Mouse (Mus musculus) stomach, postnatal 0 days (tissue): ENCODE data around the gene Igdcc3. TPM values are rescaled to one million over a fixed set of nuclear protein-coding genes. Genes with fewer than 3 reads are reported as not detected.

Experiments used
- ATAC-seq: fragments of 200-750 bp; cut with Nextera tagmentation; 2 replicates; pipeline ENCODE4 v1.8.0; 2017; ENCODE audit not compliant: low FRiP score, low TSS enrichment
- DNase-seq: peaks from one replicate; pipeline ENCODE4 v3.0.0-alpha.2; 2016; ENCODE audit warnings: low spot score
- H3K27ac ChIP-seq: fragments of 300-500 bp; sonication (generic); replicated peaks from 2 replicates; pipeline ENCODE4 v1.5.1; 2014; ENCODE audit warnings: mild to moderate bottlenecking, control low read depth
- H3K27me3 ChIP-seq: fragments of 300-500 bp; sonication (generic); 2 replicates; pipeline ENCODE4 v1.6.1; 2014; ENCODE audit warnings: low read length; ENCODE audit not compliant: control insufficient read depth, insufficient read depth
- H3K36me3 ChIP-seq: fragments of 300-500 bp; sonication (generic); 2 replicates; pipeline ENCODE4 v1.6.1; 2014; ENCODE audit warnings: low read length, mixed read lengths; ENCODE audit not compliant: control insufficient read depth, insufficient read depth
- H3K4me1 ChIP-seq: fragments of 300-500 bp; sonication (generic); replicated peaks from 2 replicates; pipeline ENCODE4 v1.6.1; 2014; ENCODE audit warnings: antibody characterized with exemption; ENCODE audit not compliant: control insufficient read depth, insufficient read depth
- H3K4me2 ChIP-seq: fragments of 300-500 bp; sonication (generic); replicated peaks from 2 replicates; pipeline ENCODE4 v1.6.1; 2014; ENCODE audit warnings: low read depth, mild to moderate bottlenecking, control low read depth, moderate library complexity
- H3K4me3 ChIP-seq: fragments of 300-500 bp; sonication (generic); 2 replicates; pipeline ENCODE4 v1.5.1; 2014; ENCODE audit warnings: low read depth, low read length, control low read depth
- H3K9ac ChIP-seq: fragments of 300-500 bp; sonication (generic); 2 replicates; pipeline ENCODE4 v1.6.1; 2014; ENCODE audit warnings: mild to moderate bottlenecking, low read length, control low read depth, mixed read lengths
- H3K9me3 ChIP-seq: fragments of 300-500 bp; sonication (generic); 2 replicates; pipeline ENCODE4 v1.6.1; 2016; ENCODE audit warnings: low read length; ENCODE audit not compliant: control insufficient read depth
- CTCF ChIP-seq: IDR thresholded peaks from 2 replicates; pipeline ENCODE4 v1.5.1; 2016; ENCODE audit warnings: antibody characterized with exemption, low read depth, mild to moderate bottlenecking, moderate library complexity
- EP300 ChIP-seq: optimal IDR thresholded peaks from 2 replicates; pipeline ENCODE3; 2016; ENCODE audit warnings: antibody characterized with exemption
- WGBS: fragments of 180-500 bp; shearing (Covaris S2); extraction: QIAGEN DNeasy Blood & Tissue Kit; methylation state at CpG from one replicate; pipeline ENCODE4 v1.1.7; 2014; 5-methylcytosine and 5-hydroxymethylcytosine counted together
- polyA plus RNA-seq: library from polyadenylated mRNA; unstranded; fragments of >200 nt; fragmentation: Nextera tagmentation; extraction: Ambion mirVana; gene quantifications from 2 replicates; pipeline ENCODE4 v1.2.1, GENCODE M21; 2015

Gene Igdcc3
- polyA plus RNA-seq, 1 experiment from 2014 or later = 0.32 TPM

DNA sequence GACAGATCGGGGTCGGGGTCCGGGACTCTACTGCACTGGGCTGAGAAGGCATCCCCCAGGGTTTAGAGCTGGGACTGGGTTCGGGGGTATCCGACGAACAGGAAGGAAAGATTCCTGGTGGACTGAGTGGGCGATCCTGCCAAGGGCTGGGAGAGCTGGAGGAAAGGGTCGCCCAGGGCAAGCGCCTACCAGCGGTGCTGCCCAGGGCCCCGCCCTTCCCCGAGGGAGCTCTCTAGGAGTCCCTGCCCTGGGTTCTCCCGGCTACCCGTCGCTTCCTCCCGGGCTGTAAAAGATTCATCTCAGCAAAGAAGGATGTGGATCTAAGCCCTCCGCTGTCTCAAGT, 958 bp downstream of the Igdcc3 start:
- peak; percentile 40; the same call in 1 of the 2 replicates for ATAC-seq
- Histone ChIP-seq H3K9me3 (no peaks in the 10 kb centered on the region), H3K27ac (peak overlapping the region; percentile 56; the same call in 1 of the 2 replicates), H3K9ac (peak overlapping the region; percentile 60), H3K36me3 (no peaks in the 10 kb centered on the region), H3K4me1 (0 out of 2 replicates have a peak, but pooled peaks cover 3% of the 10 kb centered on the region), H3K4me2 (peak overlapping the region; percentile 99), H3K27me3 (no peaks in the 10 kb centered on the region; the same call in 1 of the 2 replicates), H3K4me3 (peak overlapping the region; percentile 70)
- peak; percentile 36 for DNase-seq
- under 1% methylated on average over 17 of the region's 17 CpGs for WGBS
- TF ChIP-seq CTCF = no peak
- no peak for TF ChIP-seq EP300

DNA sequence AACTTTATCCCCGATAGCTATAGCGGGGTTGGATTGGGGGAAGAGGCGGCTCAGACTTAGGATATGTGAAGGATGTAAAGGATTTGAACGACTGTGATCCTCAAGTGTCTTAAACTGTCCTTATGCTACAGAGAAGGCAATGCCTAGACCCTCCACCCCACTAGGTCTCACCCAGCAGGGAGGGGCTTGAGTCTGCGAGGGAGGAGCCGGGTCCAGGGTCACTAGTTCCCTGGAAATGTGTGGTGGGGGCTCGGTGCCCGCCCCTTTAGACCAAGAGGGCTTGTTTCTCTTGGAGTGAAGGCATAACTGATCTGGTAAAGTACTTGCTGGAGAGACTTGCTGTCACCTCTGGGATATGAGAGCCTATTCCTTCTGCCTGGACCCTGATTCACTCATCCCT, 1.4 kb downstream of the Igdcc3 start:
- Histone ChIP-seq H3K27ac (no peak overlapping the region), H3K27me3 (no peaks in the 10 kb centered on the region; the same call in 1 of the 2 replicates), H3K9ac (peak overlapping the region; percentile 60), H3K4me2 (peak overlapping the region; percentile 99), H3K36me3 (no peaks in the 10 kb centered on the region), H3K9me3 (no peaks in the 10 kb centered on the region), H3K4me1 (0 out of 2 replicates have a peak, but pooled peaks cover 3% of the 10 kb centered on the region), H3K4me3 (peak overlapping the region; percentile 70)
- no peak for DNase-seq
- no peak for ATAC-seq
- 6% methylated on average over 8 of the region's 8 CpGs for WGBS
- no peak for TF ChIP-seq CTCF
- no peak for TF ChIP-seq EP300

DNA sequence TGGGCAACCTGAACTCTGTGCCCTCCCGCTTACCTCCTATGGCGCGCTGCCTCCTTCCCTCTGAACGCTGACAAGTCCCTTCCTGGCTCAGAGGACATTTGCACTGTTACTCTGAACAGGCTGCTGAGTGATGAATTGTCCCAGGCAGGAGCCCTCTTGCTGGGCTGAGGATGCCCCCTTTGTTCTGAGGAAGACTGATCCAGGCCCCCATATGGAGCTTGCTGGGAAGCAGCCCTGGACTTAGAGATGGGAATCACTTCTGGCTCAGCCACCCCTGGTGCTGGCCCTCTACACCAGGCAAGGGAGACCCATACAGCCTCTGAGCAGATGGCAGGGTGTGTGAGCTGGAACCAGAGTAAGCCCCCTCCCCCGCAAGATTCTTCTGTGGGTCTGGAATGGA, 5.0 kb downstream of the Igdcc3 start:
- no peak for TF ChIP-seq CTCF
- no peak for TF ChIP-seq EP300
- H3K9ac ChIP-seq = no peak overlapping the region
- H3K27me3 ChIP-seq = no peaks in the 10 kb centered on the region; the same call in 1 of the 2 replicates
- H3K4me3 ChIP-seq = no peak overlapping the region
- no peaks in the 10 kb centered on the region for H3K9me3 ChIP-seq
- ATAC-seq = no peak
- no peaks in the 10 kb centered on the region for H3K4me1 ChIP-seq
- H3K36me3 ChIP-seq = no peaks in the 10 kb centered on the region
- no peak for DNase-seq
- H3K27ac ChIP-seq = no peak overlapping the region
- no peak overlapping the region for H3K4me2 ChIP-seq
- WGBS = 81% methylated on average over 5 of the region's 5 CpGs

DNA sequence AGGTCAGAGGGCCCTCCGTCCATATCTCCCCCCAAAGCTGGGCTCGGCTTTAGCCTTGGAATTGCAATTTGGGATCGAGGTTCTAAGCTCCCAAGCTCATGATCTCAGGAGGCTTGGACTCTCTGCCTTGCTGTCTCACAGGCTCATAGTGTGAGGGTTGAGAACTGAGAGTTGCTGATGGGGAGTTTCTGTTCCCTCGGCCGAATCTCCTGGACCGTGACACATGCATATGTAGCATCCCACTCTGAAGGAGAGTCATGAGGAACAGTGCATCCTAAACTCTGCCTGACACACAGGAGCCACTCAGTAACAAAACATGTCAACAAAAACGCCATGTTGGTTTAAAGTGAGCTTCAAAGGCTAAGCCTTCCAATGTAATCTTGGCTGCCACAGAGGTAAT, 7.5 kb downstream of the Igdcc3 start:
- no peak overlapping the region for H3K4me3 ChIP-seq
- ATAC-seq = no peak
- H3K36me3 ChIP-seq = no peaks in the 10 kb centered on the region
- H3K4me2 ChIP-seq = no peak overlapping the region
- H3K27me3 ChIP-seq = no peaks in the 10 kb centered on the region
- WGBS = 73% methylated on average over 7 of the region's 7 CpGs
- no peak overlapping the region for H3K27ac ChIP-seq
- no peak overlapping the region for H3K9ac ChIP-seq
- no peak for TF ChIP-seq CTCF
- no peak for TF ChIP-seq EP300
- DNase-seq = no peak
- H3K9me3 ChIP-seq = no peaks in the 10 kb centered on the region
- no peaks in the 10 kb centered on the region for H3K4me1 ChIP-seq

DNA sequence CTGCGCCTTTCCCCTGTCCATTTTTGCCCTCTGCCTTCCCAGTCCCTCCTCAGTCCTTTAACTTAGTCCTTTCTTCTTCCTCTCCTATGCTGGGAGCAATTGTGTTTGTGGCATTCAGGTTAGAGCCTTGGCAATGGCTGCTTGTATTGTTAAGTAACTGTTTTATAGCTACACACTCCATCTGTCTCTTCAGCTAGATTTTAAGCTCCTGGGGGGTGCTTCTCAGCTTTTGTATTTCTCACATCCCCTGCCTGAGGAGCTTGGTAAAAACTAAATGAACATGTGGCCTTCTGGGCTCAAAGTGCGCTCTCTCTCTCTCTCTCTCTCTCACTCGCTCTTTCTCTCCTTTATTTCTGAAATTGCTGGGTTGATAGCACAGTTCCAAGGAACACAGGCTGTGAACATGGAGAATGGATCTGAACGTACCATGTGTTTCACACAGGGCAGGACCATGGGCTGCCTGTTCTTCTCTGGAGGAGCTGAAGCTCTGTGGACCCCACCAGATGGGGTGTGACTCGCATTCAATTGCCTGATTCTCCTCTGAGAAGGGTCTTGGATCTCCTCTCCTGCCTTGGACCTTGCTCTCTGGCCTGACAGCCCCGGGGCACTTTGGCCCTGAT, 11.8 kb downstream of the Igdcc3 start:
- no peaks in the 10 kb centered on the region for H3K36me3 ChIP-seq
- H3K4me2 ChIP-seq = no peak overlapping the region
- H3K9me3 ChIP-seq = no peaks in the 10 kb centered on the region
- H3K4me3 ChIP-seq = no peak overlapping the region
- H3K9ac ChIP-seq = no peak overlapping the region
- WGBS = 68% methylated on average over 6 of the region's 6 CpGs
- no peaks in the 10 kb centered on the region for H3K27me3 ChIP-seq
- H3K27ac ChIP-seq = no peak overlapping the region
- DNase-seq (no peak), ATAC-seq (no peak)
- TF ChIP-seq EP300 (no peak), CTCF (no peak)
- no peaks in the 10 kb centered on the region for H3K4me1 ChIP-seq

DNA sequence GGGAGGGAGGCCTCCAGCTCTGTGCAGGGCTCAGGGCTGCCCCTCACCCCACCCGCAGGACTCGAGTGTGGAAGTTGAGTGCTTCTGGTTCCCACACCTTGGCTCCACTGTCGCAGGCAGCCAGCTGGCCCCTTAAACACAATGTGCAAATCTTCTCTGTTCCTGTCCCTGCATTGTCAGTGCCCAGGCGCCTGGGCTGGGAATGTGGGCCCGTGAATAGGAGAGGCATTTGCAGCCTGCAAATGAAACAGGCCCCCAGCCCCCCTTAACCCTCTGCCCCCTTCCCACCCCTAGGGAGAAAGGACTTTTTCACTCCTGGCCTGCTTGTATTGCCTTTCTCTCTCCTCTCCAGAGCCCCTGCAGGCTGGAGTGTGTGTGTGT, 12.3 kb downstream of the Igdcc3 start:
- H3K4me2 ChIP-seq = no peak overlapping the region
- ATAC-seq (no peak), DNase-seq (no peak)
- no peaks in the 10 kb centered on the region for H3K36me3 ChIP-seq
- TF ChIP-seq CTCF (no peak), EP300 (no peak)
- H3K4me1 ChIP-seq = no peaks in the 10 kb centered on the region
- H3K4me3 ChIP-seq = no peak overlapping the region
- H3K9ac ChIP-seq = no peak overlapping the region
- no peak overlapping the region for H3K27ac ChIP-seq
- 30% methylated on average over 5 of the region's 5 CpGs for WGBS
- no peaks in the 10 kb centered on the region for H3K9me3 ChIP-seq
- H3K27me3 ChIP-seq = no peaks in the 10 kb centered on the region
